Mouse (Mus musculus) CH12.LX (cell line): ENCODE measurements around the gene Tmco4.

Experiments used
- E2F4 ChIP-seq: IDR thresholded peaks from 2 replicates; pipeline ENCODE4 v1.6.1; 2011; ENCODE audit warnings: low read depth, low read length, improper control_type of control experiment; ENCODE audit not compliant: insufficient replicate concordance
- POLR2AphosphoS2 ChIP-seq: IDR thresholded peaks from 2 replicates; pipeline ENCODE4 v1.6.1; 2011; ENCODE audit warnings: low read depth, low read length, improper control_type of control experiment

DNA sequence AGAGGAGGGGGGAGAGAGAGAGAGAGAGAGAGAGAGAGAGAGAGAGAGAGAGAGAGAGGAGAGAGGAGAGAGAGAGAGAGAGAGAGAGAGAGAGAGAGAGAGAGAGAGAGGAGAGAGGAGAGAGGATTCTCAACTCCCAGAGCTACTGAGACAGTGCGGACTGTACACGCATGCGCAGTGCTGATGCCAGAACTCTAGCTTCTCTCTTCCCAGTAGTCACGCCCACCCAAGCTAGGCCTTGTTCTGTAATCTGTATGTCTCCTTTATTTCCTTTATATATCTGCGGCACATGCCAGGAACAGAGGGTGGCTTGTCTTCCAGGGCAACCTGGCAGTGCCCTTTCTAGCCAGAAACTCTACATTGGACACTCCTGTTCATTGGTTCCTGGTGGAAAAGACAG is 92.1 kb downstream of the Tmco4 start:
- TF ChIP-seq POLR2AphosphoS2 (no peak), E2F4 (no peak)
